Mouse (Mus musculus): ENCODE data around the gene Icam5. TPM values are rescaled to one million over a fixed set of nuclear protein-coding genes. Genes with fewer than 3 reads are reported as not detected.

Gene Icam5
- total RNA-seq, 2 experiments from 2014 or later: 360 to 373 TPM

- DNase-seq: peak in 1 of 2 experiments; percentile 52
Measured at GRCm38 (mm10) chr9:21014691-21015570, 16.9 kb upstream of the Icam5 start.

- no peak for DNase-seq
Measured at GRCm38 (mm10) chr9:21015571-21016130, 16.2 kb upstream of the Icam5 start, which contains the start of gene Icam1. Gene Icam1, plus strand, starts transcription at chr9:21015985.

GRCm38 (mm10) chr9:21016331-21017176, 15.3 kb upstream of the Icam5 start:
- DNase-seq: no peak

- no peak for DNase-seq
Measured at GRCm38 (mm10) chr9:21017177-21017575, 14.7 kb upstream of the Icam5 start.

- DNase-seq: no peak
Measured at GRCm38 (mm10) chr9:21018600-21018999, 13.3 kb upstream of the Icam5 start.

GRCm38 (mm10) chr9:21021363-21021762, 10.5 kb upstream of the Icam5 start:
- no peak for DNase-seq

GRCm38 (mm10) chr9:21022288-21022687, 9.6 kb upstream of the Icam5 start:
- no peak for DNase-seq

GRCm38 (mm10) chr9:21022726-21023125, 9.1 kb upstream of the Icam5 start:
- DNase-seq: no peak

- no peak for DNase-seq
Measured at GRCm38 (mm10) chr9:21025258-21025810, 6.5 kb upstream of the Icam5 start.

GRCm38 (mm10) chr9:21026849-21027248, 5.0 kb upstream of the Icam5 start:
- DNase-seq: no peak

- no peak for DNase-seq
Measured at GRCm38 (mm10) chr9:21027774-21028290, 4.0 kb upstream of the Icam5 start.

- no peak for DNase-seq
Measured at GRCm38 (mm10) chr9:21028560-21029110, 3.2 kb upstream of the Icam5 start.

- DNase-seq: peak; percentile 66 to 72
Measured at GRCm38 (mm10) chr9:21029291-21030054, 2.4 kb upstream of the Icam5 start, which contains the start of gene Icam4. Gene Icam4, plus strand, starts transcription at chr9:21029373.

GRCm38 (mm10) chr9:21030055-21030600, 1.7 kb upstream of the Icam5 start:
- no peak for DNase-seq

GRCm38 (mm10) chr9:21030781-21031250, 1.1 kb upstream of the Icam5 start:
- peak; percentile 71 to 79 for DNase-seq

- DNase-seq: peak; percentile 78 to 79
Measured at GRCm38 (mm10) chr9:21031251-21031895, 500 bp upstream of the Icam5 start.

- no peak for DNase-seq
Measured at GRCm38 (mm10) chr9:21032491-21032890, 618 bp downstream of the Icam5 start.

- peak; percentile 70 to 74 for DNase-seq
Measured at GRCm38 (mm10) chr9:21033136-21033535, 1.3 kb downstream of the Icam5 start.

GRCm38 (mm10) chr9:21034481-21035085, 2.7 kb downstream of the Icam5 start:
- peak in 1 of 2 experiments; percentile 17 for DNase-seq

- no peak for DNase-seq
Measured at GRCm38 (mm10) chr9:21035586-21035985, 3.7 kb downstream of the Icam5 start.

All from layer of hippocampus, postnatal 36 days (tissue).